Mouse (Mus musculus): ENCODE data around the gene Aldh16a1. TPM values are rescaled to one million over a fixed set of nuclear protein-coding genes. Genes with fewer than 3 reads are reported as not detected.
"Not testable (repeated sequence)": the region's sequence is repeated elsewhere in the genome, so short reads cannot be mapped to it uniquely, and the experiment has no call there.

Gene Aldh16a1
- polyA plus RNA-seq, 1 experiment from 2014 or later = 56.8 TPM

DNA sequence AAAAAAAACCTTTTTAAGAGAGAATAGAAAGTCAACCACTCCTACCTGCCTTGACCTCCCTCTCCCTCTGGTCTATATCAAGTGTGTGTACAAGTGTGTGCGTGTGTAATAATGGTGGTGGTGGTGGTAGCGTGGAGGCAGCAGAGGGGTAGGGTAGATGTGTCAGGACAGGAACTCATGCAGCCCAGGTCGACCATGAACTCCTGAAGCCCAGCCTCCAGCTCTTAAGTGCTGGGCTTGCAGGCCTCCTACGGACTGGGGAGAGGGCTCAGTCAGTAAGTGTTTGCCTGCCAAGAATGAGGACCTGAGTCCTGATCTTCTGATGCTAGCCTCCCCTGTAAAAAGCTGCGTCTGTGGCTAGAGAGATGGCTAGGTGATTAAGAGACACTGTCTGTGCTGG lies 49.4 kb downstream of the Aldh16a1 start:
- Histone ChIP-seq H3K36me3 (no peaks in the 10 kb centered on the region), H3K9ac (no peak overlapping the region), H3K27ac (no peak overlapping the region), H3K4me1 (peaks cover 34% of the 10 kb centered on the region), H3K4me2 (no peak overlapping the region), H3K27me3 (no peaks in the 10 kb centered on the region), H3K4me3 (no peak overlapping the region), H3K9me3 (no peaks in the 10 kb centered on the region)
- no peak for ATAC-seq (ENCODE audit: borderline replicate concordance, extremely low read depth, low FRiP score, low TSS enrichment)
- 77% methylated on average over 5 of the region's 5 CpGs for WGBS

DNA sequence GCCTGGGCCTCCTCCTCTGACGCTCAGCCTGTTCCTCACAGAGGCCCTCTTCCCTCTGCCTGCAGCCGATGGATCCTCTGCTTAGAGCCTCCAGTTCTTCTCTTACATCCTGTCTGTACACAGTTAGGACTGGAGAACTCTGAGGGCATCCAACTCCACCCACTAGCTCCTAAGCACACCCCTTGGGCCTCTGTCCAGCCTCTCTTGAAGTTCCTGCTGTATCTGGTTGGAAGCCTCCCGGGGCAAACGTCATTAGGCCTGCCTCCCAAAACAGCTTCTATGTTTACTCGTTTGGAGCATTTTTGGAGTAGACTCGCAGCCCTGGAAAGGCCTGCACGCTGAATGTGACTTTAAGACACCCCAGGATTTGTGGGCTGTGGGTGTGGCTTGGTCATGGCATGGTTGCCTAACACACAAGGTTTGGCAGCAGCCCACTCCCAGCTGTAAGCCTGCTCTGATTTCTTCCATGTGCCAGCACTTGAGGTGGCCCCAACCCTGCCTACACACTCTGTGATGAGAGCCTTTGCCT lies 50.7 kb downstream of the Aldh16a1 start, which contains the start of gene Fcgrt:
Fcgrt (minus strand) TSS at position 200 of the 529 bp plus-strand sequence.
- no peaks in the 10 kb centered on the region for H3K9me3 ChIP-seq
- H3K4me3 ChIP-seq = peak within 1 kb of the TSS; percentile 46
- peak within 1 kb of the TSS; percentile 47 for H3K9ac ChIP-seq
- peak within 1 kb of the TSS; percentile 63 for H3K4me2 ChIP-seq
- no peaks in the 10 kb centered on the region for H3K27me3 ChIP-seq
- no peaks in the 10 kb centered on the region for H3K36me3 ChIP-seq
- WGBS = 20% methylated on average over 7 of the region's 7 CpGs
- peak within 1 kb of the TSS; percentile 93 for H3K27ac ChIP-seq
- H3K4me1 ChIP-seq = peaks cover 34% of the 10 kb centered on the region
- peak; percentile 98 for ATAC-seq (ENCODE audit: borderline replicate concordance, extremely low read depth, low FRiP score, low TSS enrichment)

DNA sequence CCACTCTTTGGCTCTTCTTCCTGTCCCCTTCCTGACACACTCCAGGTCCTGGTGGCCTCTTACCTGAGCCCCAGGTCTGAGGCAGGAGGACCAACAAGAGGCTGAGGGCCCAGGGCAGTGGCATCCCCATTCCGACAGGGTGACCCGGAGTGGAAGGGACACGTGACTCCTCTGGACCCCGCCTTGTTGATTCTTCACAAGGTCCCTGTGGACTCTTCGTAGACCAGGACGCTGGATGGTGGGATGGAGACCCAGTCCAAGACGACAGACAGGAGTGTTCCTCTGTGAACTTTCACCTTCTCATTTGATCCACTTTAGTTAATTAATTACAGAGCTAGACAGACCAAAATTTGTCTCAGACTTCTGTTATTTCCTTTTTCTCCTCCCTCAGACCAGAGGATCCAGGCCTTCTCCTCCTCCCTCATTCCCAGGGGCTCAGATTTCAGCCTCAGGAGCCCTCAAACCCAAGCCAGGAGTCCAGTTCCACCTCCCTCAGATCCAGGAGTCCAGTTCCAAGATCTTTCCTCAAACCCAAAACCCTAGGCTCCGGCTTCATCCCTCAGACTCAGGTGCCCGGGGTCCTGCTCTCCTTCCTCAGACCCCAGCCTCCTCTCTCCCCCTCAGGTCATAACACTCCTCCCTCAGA lies 51.3 kb downstream of the Aldh16a1 start:
- Histone ChIP-seq H3K4me2 (peak overlapping the region; percentile 63), H3K27ac (peak overlapping the region; percentile 93), H3K9ac (peak overlapping the region; percentile 47), H3K27me3 (no peaks in the 10 kb centered on the region), H3K36me3 (no peaks in the 10 kb centered on the region), H3K4me1 (peaks cover 34% of the 10 kb centered on the region), H3K9me3 (no peaks in the 10 kb centered on the region), H3K4me3 (peak overlapping the region; percentile 46)
- no peak for ATAC-seq (ENCODE audit: borderline replicate concordance, extremely low read depth, low FRiP score, low TSS enrichment)
- WGBS = 47% methylated on average over 9 of the region's 9 CpGs

DNA sequence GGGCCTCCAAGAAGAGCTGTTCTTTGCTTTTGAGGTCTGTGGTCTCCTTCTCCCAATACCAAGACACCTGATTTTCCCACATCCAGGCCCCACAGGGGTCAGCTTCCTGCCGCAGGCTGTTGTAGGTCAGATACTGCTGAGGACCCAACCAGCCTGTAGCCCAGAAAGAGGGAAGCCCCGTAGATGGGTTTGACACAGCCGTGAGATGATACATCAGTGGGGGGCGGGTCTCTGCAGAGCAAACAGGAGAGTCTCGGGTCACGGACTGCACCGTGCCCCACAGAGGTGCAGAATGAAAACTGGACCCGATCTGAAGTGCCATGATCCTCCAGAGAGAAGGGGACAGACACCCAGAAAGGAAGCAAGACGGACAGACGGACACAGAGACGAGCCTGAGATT lies 51.9 kb downstream of the Aldh16a1 start:
- H3K4me3 ChIP-seq = peak overlapping the region; percentile 46
- WGBS = 72% methylated on average over 11 of the region's 11 CpGs

DNA sequence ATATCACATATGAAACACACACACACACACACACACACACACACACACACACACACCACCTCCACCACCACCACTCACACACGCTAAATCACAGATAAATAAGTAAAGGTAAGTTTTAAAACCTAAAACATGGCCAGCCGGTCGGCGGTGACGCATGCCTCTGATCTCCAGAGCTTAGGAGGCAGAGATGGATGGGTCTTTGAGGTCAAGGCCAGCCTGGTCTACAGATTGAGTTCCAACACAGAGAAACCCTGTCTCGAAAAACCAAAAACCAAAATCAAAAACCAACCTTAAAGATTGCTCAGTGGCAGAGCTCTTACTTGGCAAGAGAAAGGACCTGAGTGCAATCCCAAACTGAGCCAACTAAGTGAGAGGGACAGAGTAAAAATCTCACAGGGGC lies 54.3 kb downstream of the Aldh16a1 start:
- Histone ChIP-seq H3K27me3 (no peaks in the 10 kb centered on the region), H3K36me3 (no peaks in the 10 kb centered on the region), H3K9ac (no peak overlapping the region), H3K4me2 (no peak overlapping the region), H3K4me3 (no peak overlapping the region), H3K27ac (no peak overlapping the region), H3K9me3 (no peaks in the 10 kb centered on the region), H3K4me1 (peaks cover 34% of the 10 kb centered on the region)
- ATAC-seq (ENCODE audit: borderline replicate concordance, extremely low read depth, low FRiP score, low TSS enrichment) = no peak
- 78% methylated on average over 6 of the region's 6 CpGs for WGBS

More for the DNA sequence above, 51.9 kb downstream of the Aldh16a1 start:
- no peak for ATAC-seq (ENCODE audit: borderline replicate concordance, extremely low read depth, low FRiP score, low TSS enrichment)
- no peak overlapping the region for H3K27ac ChIP-seq
- H3K4me1 ChIP-seq = peaks cover 34% of the 10 kb centered on the region
- no peaks in the 10 kb centered on the region for H3K36me3 ChIP-seq
- H3K4me2 ChIP-seq = peak overlapping the region; percentile 63
- no peaks in the 10 kb centered on the region for H3K9me3 ChIP-seq
- no peaks in the 10 kb centered on the region for H3K27me3 ChIP-seq
- H3K9ac ChIP-seq = no peak overlapping the region

DNA sequence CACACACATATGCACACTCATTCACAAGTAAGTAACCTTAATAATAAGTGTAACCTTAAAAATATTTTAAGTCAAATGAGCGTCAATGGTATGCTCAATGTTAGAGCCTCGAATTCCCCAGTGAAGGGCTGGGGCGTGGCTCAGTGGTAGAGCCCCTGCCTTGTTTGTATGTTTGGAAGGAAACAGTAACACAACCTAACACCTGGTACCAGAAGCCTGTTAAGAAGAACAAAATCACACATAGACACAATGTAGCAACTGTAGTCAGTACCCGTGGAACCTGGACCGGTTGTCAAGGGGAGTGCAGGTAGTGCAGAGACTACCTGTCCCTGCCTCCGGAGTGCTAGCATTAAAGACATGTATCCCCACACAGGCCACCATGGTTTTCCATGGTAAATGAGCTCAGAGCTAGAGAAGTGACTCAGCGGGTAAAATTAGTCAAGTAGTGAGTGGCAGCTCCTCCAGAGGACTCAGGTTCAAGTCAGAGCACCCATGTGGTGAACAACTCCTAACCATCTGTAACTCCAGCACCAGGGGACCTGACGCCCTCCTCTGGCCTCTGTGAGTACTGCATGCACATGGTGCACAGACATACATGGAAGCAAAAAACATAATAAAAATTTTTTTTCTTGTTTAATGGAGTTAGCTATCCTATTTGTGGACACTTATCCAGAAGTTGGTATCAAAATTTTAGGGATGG lies 55.7 kb downstream of the Aldh16a1 start:
- no peak overlapping the region for H3K4me2 ChIP-seq
- no peaks in the 10 kb centered on the region for H3K36me3 ChIP-seq
- no peaks in the 10 kb centered on the region for H3K27me3 ChIP-seq
- no peak overlapping the region for H3K27ac ChIP-seq
- H3K4me1 ChIP-seq = peaks cover 27% of the 10 kb centered on the region
- H3K4me3 ChIP-seq = no peak overlapping the region
- WGBS = 84% methylated on average over 8 of the region's 8 CpGs
- H3K9me3 ChIP-seq = no peaks in the 10 kb centered on the region
- no peak for ATAC-seq (ENCODE audit: borderline replicate concordance, extremely low read depth, low FRiP score, low TSS enrichment)
- H3K9ac ChIP-seq = no peak overlapping the region

DNA sequence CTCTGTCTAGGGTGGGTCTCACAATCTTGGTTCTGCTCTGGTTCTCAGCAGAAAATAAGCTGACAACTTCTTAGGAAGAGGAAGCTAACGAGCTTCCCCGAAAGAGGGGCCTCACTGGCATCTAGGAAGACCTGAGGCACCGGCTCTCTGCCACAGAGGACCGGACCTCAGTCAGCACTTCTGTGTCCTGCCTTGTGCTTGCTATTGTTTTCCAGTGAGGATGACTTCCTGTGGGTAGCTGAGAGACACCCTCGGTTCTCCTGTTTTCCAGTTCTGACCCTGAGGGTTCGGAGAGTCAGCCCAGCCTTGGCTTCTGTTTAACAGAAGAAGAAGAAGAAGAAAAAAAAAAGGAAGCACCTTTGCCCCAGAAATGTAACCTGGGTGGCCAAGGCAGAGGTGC lies 56.9 kb downstream of the Aldh16a1 start:
- ATAC-seq (ENCODE audit: borderline replicate concordance, extremely low read depth, low FRiP score, low TSS enrichment) = no peak
- Histone ChIP-seq H3K9me3 (no peaks in the 10 kb centered on the region), H3K36me3 (no peaks in the 10 kb centered on the region), H3K27me3 (no peaks in the 10 kb centered on the region), H3K4me2 (no peak overlapping the region), H3K9ac (no peak overlapping the region), H3K4me1 (peaks cover 25% of the 10 kb centered on the region), H3K27ac (peak overlapping the region; percentile 15; the same call in 1 of the 2 replicates), H3K4me3 (no peak overlapping the region)
- 57% methylated on average over 6 of the region's 6 CpGs for WGBS

DNA sequence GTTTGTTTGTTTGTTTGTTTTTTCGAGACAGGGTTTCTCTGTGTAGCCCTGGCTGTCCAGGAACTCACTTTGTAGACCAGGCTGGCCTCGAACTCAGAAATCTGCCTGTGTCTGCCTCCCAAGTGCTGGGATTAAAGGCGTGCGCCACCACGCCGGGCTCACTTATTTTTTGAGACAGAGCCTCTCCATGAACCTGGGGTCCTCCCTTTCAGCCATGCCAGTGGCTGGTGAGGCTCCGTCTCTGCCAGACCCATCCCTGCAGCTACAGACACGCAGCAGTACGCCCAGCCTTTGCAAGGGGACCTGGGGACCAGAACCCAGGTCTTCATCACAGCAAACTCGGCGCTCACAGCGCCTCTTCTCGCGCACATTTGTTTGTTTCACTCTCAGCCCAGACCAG lies 58.4 kb downstream of the Aldh16a1 start:
- H3K27ac ChIP-seq; H3K4me3 ChIP-seq; H3K27me3 ChIP-seq; H3K4me2 ChIP-seq; ATAC-seq (ENCODE audit: borderline replicate concordance, extremely low read depth, low FRiP score, low TSS enrichment); H3K36me3 ChIP-seq; H3K9ac ChIP-seq; H3K9me3 ChIP-seq: not testable (repeated sequence)
- peaks cover 22% of the 10 kb centered on the region for H3K4me1 ChIP-seq
- 89% methylated on average over 14 of the region's 14 CpGs for WGBS

DNA sequence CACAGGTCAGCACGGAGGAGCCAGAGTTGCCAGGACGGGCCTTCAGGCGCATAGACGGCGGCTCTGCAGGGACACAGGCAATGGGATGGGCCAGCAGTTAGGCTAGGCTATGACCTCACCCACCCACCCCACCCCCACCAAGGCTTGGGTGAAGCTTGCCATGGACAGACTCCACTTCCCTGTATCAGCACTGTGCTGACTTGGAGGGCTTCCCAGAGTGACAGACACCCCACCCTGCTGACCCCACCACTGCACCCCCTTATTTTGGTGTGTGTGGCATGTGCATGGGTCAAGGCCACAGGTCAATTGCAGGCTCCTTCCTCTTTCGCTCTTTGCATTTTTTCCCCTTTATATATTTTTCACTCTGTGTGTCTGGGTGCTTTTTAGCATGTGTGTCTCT lies 59.0 kb downstream of the Aldh16a1 start:
- Histone ChIP-seq H3K4me3 (no peak overlapping the region), H3K4me1 (peaks cover 23% of the 10 kb centered on the region), H3K9me3 (no peaks in the 10 kb centered on the region), H3K27me3 (no peaks in the 10 kb centered on the region), H3K27ac (no peak overlapping the region), H3K4me2 (no peak overlapping the region), H3K9ac (no peak overlapping the region), H3K36me3 (no peaks in the 10 kb centered on the region)
- ATAC-seq (ENCODE audit: borderline replicate concordance, extremely low read depth, low FRiP score, low TSS enrichment) = no peak
- 82% methylated on average over 6 of the region's 6 CpGs for WGBS

DNA sequence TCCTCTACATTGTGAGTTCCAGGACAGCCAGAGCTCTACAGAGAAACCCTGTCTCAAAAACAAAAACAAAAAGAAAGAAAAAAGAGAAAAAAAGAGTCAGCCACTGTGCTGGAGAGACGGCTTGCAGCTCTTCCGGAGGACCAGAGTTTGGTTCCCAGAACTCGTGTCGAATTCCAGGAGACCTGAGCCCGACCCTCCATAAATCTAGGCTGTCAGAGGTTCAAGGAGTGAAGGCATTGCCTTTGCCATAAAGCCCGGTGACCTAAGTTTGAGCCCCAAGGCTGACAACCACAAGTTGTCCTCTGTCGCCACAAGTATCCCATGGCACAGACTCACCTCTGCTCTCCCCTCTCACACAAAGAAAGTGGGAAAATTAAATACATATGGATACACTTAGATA lies 60.3 kb downstream of the Aldh16a1 start:
- Histone ChIP-seq H3K36me3 (0 out of 2 replicates have a peak, but pooled peaks cover 3% of the 10 kb centered on the region), H3K9ac (no peak overlapping the region), H3K4me2 (no peak overlapping the region), H3K27me3 (no peaks in the 10 kb centered on the region), H3K9me3 (no peaks in the 10 kb centered on the region), H3K27ac (no peak overlapping the region), H3K4me3 (no peak overlapping the region), H3K4me1 (peaks cover 25% of the 10 kb centered on the region)
- WGBS = 25% methylated on average over 7 of the region's 7 CpGs
- no peak for ATAC-seq (ENCODE audit: borderline replicate concordance, extremely low read depth, low FRiP score, low TSS enrichment)

DNA sequence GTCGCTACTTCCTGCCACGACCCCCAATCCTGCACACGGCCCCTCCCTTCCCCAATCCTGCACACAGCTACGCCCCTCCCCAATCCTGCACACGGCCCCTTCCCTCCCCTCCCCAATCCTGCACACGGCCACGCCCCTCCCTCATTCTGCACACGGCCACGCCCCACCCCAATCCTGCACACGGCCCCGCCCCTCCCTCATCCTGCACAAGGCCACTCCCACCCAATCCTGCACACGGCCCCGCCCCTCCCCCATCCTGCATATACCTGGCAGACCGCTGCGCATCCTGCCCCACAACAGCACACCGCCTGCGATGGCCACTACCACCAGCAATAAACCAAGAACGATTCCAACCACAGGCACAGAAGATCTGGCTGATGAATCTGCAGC lies 60.9 kb downstream of the Aldh16a1 start:
- Histone ChIP-seq H3K9ac (no peak overlapping the region), H3K4me3 (no peak overlapping the region), H3K9me3 (no peaks in the 10 kb centered on the region), H3K4me2 (no peak overlapping the region), H3K27ac (peak overlapping the region; percentile 79), H3K4me1 (peaks cover 25% of the 10 kb centered on the region), H3K36me3 (peaks cover 7% of the 10 kb centered on the region), H3K27me3 (no peaks in the 10 kb centered on the region)
- ATAC-seq (ENCODE audit: borderline replicate concordance, extremely low read depth, low FRiP score, low TSS enrichment) = no peak
- 37% methylated on average over 17 of the region's 18 CpGs for WGBS

DNA sequence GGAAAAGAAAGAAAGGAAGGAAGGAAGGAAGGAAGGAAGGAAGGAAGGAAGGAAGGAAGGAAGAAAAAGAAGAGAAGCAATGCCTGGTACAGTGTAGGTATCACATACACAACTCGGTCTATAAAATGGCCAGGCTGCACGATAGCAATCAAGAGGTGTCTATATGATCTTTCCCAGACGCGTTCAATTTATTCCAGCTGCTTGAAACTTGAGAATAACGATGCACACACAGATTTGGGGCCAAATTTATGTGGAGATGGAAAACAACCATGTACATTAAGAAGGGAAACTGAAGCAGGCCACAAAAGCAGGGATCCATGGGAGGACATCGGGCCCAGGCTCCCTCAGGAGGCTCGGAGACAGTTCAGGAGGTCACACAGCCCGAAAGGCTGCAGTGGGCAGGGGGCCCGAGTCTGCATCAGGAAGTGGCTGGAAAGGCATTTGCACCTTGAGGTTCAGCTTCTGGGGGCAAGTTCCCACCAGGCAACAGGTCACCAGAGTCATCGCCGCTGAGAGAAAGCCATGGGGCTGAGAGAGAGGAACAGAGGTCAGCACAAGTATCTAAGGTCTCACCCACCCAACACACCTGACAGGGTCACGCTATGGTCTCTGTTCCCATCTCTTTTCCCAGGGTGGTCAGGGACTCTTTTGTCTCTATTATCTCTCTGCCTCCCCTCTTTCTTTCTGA lies 61.4 kb downstream of the Aldh16a1 start:
- peak overlapping the region; percentile 6; the same call in 1 of the 2 replicates for H3K4me2 ChIP-seq
- ATAC-seq (ENCODE audit: borderline replicate concordance, extremely low read depth, low FRiP score, low TSS enrichment) = no peak
- H3K27me3 ChIP-seq = no peaks in the 10 kb centered on the region
- H3K4me1 ChIP-seq = peaks cover 25% of the 10 kb centered on the region
- no peak overlapping the region for H3K9ac ChIP-seq
- peak overlapping the region; percentile 79 for H3K27ac ChIP-seq
- H3K9me3 ChIP-seq = no peaks in the 10 kb centered on the region
- no peak overlapping the region for H3K4me3 ChIP-seq
- WGBS = 45% methylated on average over 12 of the region's 12 CpGs
- H3K36me3 ChIP-seq = peaks cover 13% of the 10 kb centered on the region
